15 mouse cellular contexts compared by ENCODE assay signal in genomic region chr2:46581773-46582172, GRCm38 (mm10).
A peak's percentile ranks its signal among the peaks of the same experiment; 100 is the strongest.
DNase-seq lines count a peak whose midpoint lies in the region; ATAC-seq and TF ChIP-seq lines count a peak whose summit lies in the region.
"Had no signal": no experiment of that assay in that cellular context is flagged by ENCODE, and none has a peak within 500 bp of the region (broad histone marks: within the 10 kb centered on the region; RNA-seq: fewer than 3 reads in every experiment).

No protein-coding gene starts in this region.

- no peak for TF ChIP-seq CTCF in hindbrain, postnatal 0 days (IDR thresholded peaks at IDR 0.05; ENCODE audit: low read depth)
- TF ChIP-seq CTCF in midbrain, postnatal 0 days (IDR thresholded peaks at IDR 0.05): no peak

- no peaks in the 10 kb centered on the region for H3K27me3 ChIP-seq in hindbrain, postnatal 0 days (ENCODE audit: insufficient read depth, low read length)
- no peaks in the 10 kb centered on the region for H3K27me3 ChIP-seq in hindbrain, embryonic 16.5 days (replicated peaks; ENCODE audit: control insufficient read depth, insufficient read depth, low read length)
- no peaks in the 10 kb centered on the region for H3K27me3 ChIP-seq in midbrain, postnatal 0 days (ENCODE audit: insufficient read depth, low read length)
- H3K27me3 ChIP-seq in midbrain, embryonic 14.5 days (ENCODE audit: control insufficient read depth, insufficient read depth, low read length): no peaks in the 10 kb centered on the region
- no peaks in the 10 kb centered on the region for H3K27me3 ChIP-seq in myocyte (ENCODE audit: control insufficient read depth, insufficient read depth, insufficient read length)
- H3K27me3 ChIP-seq in liver, embryonic 11.5 days (replicated peaks; ENCODE audit: control insufficient read depth, insufficient read depth, low read length): no peaks in the 10 kb centered on the region
- H3K27me3 ChIP-seq: heart, embryonic 13.5 days; limb, embryonic 12.5 days; stomach, embryonic 15.5 days had no signal

- H3K9ac ChIP-seq in hindbrain, postnatal 0 days (replicated peaks; ENCODE audit: low read length): no peak overlapping the region
- no peak overlapping the region for H3K9ac ChIP-seq in hindbrain, embryonic 16.5 days (ENCODE audit: low read depth, low read length)
- no peak overlapping the region for H3K9ac ChIP-seq in midbrain, postnatal 0 days (replicated peaks; ENCODE audit: low read length, poor library complexity, severe bottlenecking)
- H3K9ac ChIP-seq in midbrain, embryonic 14.5 days (replicated peaks; ENCODE audit: low read length): no peak overlapping the region
- no peak overlapping the region for H3K9ac ChIP-seq in liver, embryonic 11.5 days (ENCODE audit: low read depth, low read length)
- H3K9ac ChIP-seq: heart, embryonic 13.5 days; limb, embryonic 12.5 days; liver, postnatal 0 days; stomach, embryonic 15.5 days had no signal

- 56% methylated on average over 2 of the region's 2 CpGs for WGBS in hindbrain, postnatal 0 days
- 71% methylated on average over 2 of the region's 2 CpGs for WGBS in hindbrain, embryonic 16.5 days
- 70% methylated on average over 2 of the region's 2 CpGs for WGBS in midbrain, postnatal 0 days
- WGBS in midbrain, embryonic 14.5 days: 79% methylated on average over 2 of the region's 2 CpGs
- WGBS in liver, embryonic 11.5 days: 45% methylated on average over 2 of the region's 2 CpGs

- no peak for TF ChIP-seq POLR2A in myocyte (IDR thresholded peaks at IDR 0.05; ENCODE audit: insufficient read length, low read depth)

- H3ac ChIP-seq in myocyte (ENCODE audit: control insufficient read depth, insufficient read length): no peak overlapping the region

- DNase-seq in cerebellum, postnatal 25 days: peak; percentile 18 to 56
- DNase-seq in hindbrain, postnatal 0 days (ENCODE audit: low spot score): peak; percentile 28
- peak; percentile 3 for DNase-seq in midbrain, postnatal 0 days (ENCODE audit: low spot score)
- no peak for DNase-seq in midbrain, embryonic 14.5 days
- DNase-seq in liver, embryonic 11.5 days (ENCODE audit: low spot score): no peak
- DNase-seq: liver, postnatal 0 days; thymus, postnatal 25 days had no signal

- no peaks in the 10 kb centered on the region for H3K9me3 ChIP-seq in hindbrain, postnatal 0 days (ENCODE audit: low read length)
- H3K9me3 ChIP-seq in hindbrain, embryonic 16.5 days (ENCODE audit: control insufficient read depth, low read length): no peaks in the 10 kb centered on the region
- no peaks in the 10 kb centered on the region for H3K9me3 ChIP-seq in midbrain, postnatal 0 days (ENCODE audit: low read length)
- no peaks in the 10 kb centered on the region for H3K9me3 ChIP-seq in midbrain, embryonic 14.5 days (ENCODE audit: control insufficient read depth, low read length)
- no peaks in the 10 kb centered on the region for H3K9me3 ChIP-seq in liver, embryonic 11.5 days (ENCODE audit: control insufficient read depth, low read length)
- H3K9me3 ChIP-seq: G1E; limb, embryonic 12.5 days; stomach, embryonic 15.5 days had no signal

- no peaks in the 10 kb centered on the region for H3K36me3 ChIP-seq in hindbrain, postnatal 0 days (ENCODE audit: insufficient read depth, low read length)
- no peaks in the 10 kb centered on the region for H3K36me3 ChIP-seq in hindbrain, embryonic 16.5 days (ENCODE audit: control insufficient read depth, insufficient read depth, low read length)
- H3K36me3 ChIP-seq in midbrain, postnatal 0 days (ENCODE audit: insufficient read depth, low read length): no peaks in the 10 kb centered on the region
- H3K36me3 ChIP-seq in midbrain, embryonic 14.5 days (ENCODE audit: control insufficient read depth, insufficient read depth, low read length): no peaks in the 10 kb centered on the region
- no peaks in the 10 kb centered on the region for H3K36me3 ChIP-seq in myocyte (ENCODE audit: control insufficient read depth, insufficient read depth)
- no peaks in the 10 kb centered on the region for H3K36me3 ChIP-seq in liver, embryonic 11.5 days (ENCODE audit: control insufficient read depth, insufficient read depth, low read length)
- H3K36me3 ChIP-seq: G1E; heart, embryonic 13.5 days; limb, embryonic 12.5 days; stomach, embryonic 15.5 days had no signal

- no peak for ATAC-seq in cerebellum, adult (ENCODE audit: insufficient number of reproducible peaks, low FRiP score, low TSS enrichment)
- ATAC-seq in hindbrain, postnatal 0 days: no peak
- ATAC-seq in hindbrain, embryonic 16.5 days: no peak
- ATAC-seq in midbrain, postnatal 0 days (ENCODE audit: low FRiP score): no peak
- ATAC-seq in midbrain, embryonic 14.5 days (ENCODE audit: low FRiP score, low TSS enrichment): no peak
- ATAC-seq in liver, embryonic 11.5 days (replicated peaks; ENCODE audit: low FRiP score): no peak
- ATAC-seq: forebrain, embryonic 16.5 days; liver, postnatal 0 days had no signal

- no peaks in the 10 kb centered on the region for H3K4me1 ChIP-seq in hindbrain, postnatal 0 days (ENCODE audit: insufficient read depth, low read length)
- no peaks in the 10 kb centered on the region for H3K4me1 ChIP-seq in hindbrain, embryonic 16.5 days (ENCODE audit: control insufficient read depth, insufficient read depth, low read depth, low read length)
- H3K4me1 ChIP-seq in midbrain, postnatal 0 days (ENCODE audit: insufficient read depth, low read length): no peaks in the 10 kb centered on the region
- H3K4me1 ChIP-seq in midbrain, embryonic 14.5 days (ENCODE audit: control insufficient read depth, insufficient read depth, low read length): no peaks in the 10 kb centered on the region
- H3K4me1 ChIP-seq in liver, embryonic 11.5 days (replicated peaks; ENCODE audit: control insufficient read depth, insufficient read depth, low read length): no peaks in the 10 kb centered on the region
- H3K4me1 ChIP-seq: limb, embryonic 12.5 days; stomach, embryonic 15.5 days had no signal

- no peak overlapping the region for H3K27ac ChIP-seq in hindbrain, postnatal 0 days
- H3K27ac ChIP-seq in hindbrain, embryonic 16.5 days (ENCODE audit: low read depth, low read length): no peak overlapping the region
- no peak overlapping the region for H3K27ac ChIP-seq in midbrain, postnatal 0 days (ENCODE audit: low read depth, low read length)
- H3K27ac ChIP-seq in midbrain, embryonic 14.5 days (replicated peaks; ENCODE audit: low read depth, low read length): no peak overlapping the region
- H3K27ac ChIP-seq in liver, embryonic 11.5 days (ENCODE audit: low read depth, low read length): no peak overlapping the region
- H3K27ac ChIP-seq: heart, embryonic 13.5 days; limb, embryonic 12.5 days; stomach, embryonic 15.5 days had no signal

- H3K79me2 ChIP-seq in myocyte (ENCODE audit: control insufficient read depth, insufficient read depth): no peaks in the 10 kb centered on the region

- H3K4me3 ChIP-seq in hindbrain, postnatal 0 days (ENCODE audit: low read length): no peak overlapping the region
- H3K4me3 ChIP-seq in hindbrain, embryonic 16.5 days (ENCODE audit: low read length): no peak overlapping the region
- H3K4me3 ChIP-seq in midbrain, postnatal 0 days (ENCODE audit: low read depth, low read length): no peak overlapping the region
- H3K4me3 ChIP-seq in midbrain, embryonic 14.5 days (replicated peaks; ENCODE audit: low read depth, low read length): no peak overlapping the region
- H3K4me3 ChIP-seq in myocyte: no peak overlapping the region
- H3K4me3 ChIP-seq in liver, embryonic 11.5 days (ENCODE audit: low read depth, low read length): no peak overlapping the region
- H3K4me3 ChIP-seq: heart, embryonic 13.5 days; limb, embryonic 12.5 days; stomach, embryonic 15.5 days had no signal

- no peak overlapping the region for H3K4me2 ChIP-seq in hindbrain, postnatal 0 days (ENCODE audit: low read depth, low read length)
- no peak overlapping the region for H3K4me2 ChIP-seq in hindbrain, embryonic 16.5 days (ENCODE audit: low read length)
- H3K4me2 ChIP-seq in midbrain, postnatal 0 days (ENCODE audit: low read depth, low read length, poor library complexity, severe bottlenecking): no peak overlapping the region
- no peak overlapping the region for H3K4me2 ChIP-seq in midbrain, embryonic 14.5 days (ENCODE audit: low read length)
- H3K4me2 ChIP-seq in myocyte (ENCODE audit: low read depth): no peak overlapping the region
- H3K4me2 ChIP-seq in liver, embryonic 11.5 days: no peak overlapping the region
- H3K4me2 ChIP-seq: heart, embryonic 13.5 days; limb, embryonic 12.5 days; stomach, embryonic 15.5 days had no signal

TF ChIP-seq in myocyte, 11 proteins besides CTCF, POLR2A, EP300 and RAD21:
- TF ChIP-seq MYOD1 (IDR thresholded peaks at IDR 0.05; ENCODE audit: control insufficient read depth in 1 of 3, insufficient read length in 2 of 3, low read depth in 2 of 3) (peak in 2 of 3 experiments; percentile 50 to 53), CEBPB (IDR thresholded peaks at IDR 0.05; ENCODE audit: insufficient read depth, poor library complexity, severe bottlenecking) (no peak)

Comparison
In these comparisons a context has a peak if more than half of its experiments do, and no peak if none do; other contexts are left out.
1. DNase-seq: peak in cerebellum, postnatal 25 days (2 of 2), hindbrain, postnatal 0 days (single experiment) and midbrain, postnatal 0 days (single experiment); none in midbrain, embryonic 14.5 days (single experiment) and liver, embryonic 11.5 days (single experiment).